Mouse (Mus musculus) embryonic facial prominence, embryonic 13.5 days (tissue): ENCODE measurements around the gene Pld3. TPM values are rescaled to one million over a fixed set of nuclear protein-coding genes. Genes with fewer than 3 reads are reported as not detected.

Experiments used
- ATAC-seq: fragments of 200-750 bp; cut with Nextera tagmentation; 2 replicates; pipeline ENCODE4 v1.8.0; 2017; ENCODE audit warnings: low read depth; ENCODE audit not compliant: insufficient number of reproducible peaks, insufficient read depth, low FRiP score, low TSS enrichment
- H3K27ac ChIP-seq: fragments of 300-500 bp; sonication (generic); 2 replicates; pipeline ENCODE4 v1.5.1; 2015; ENCODE audit warnings: moderate library complexity, mild to moderate bottlenecking, inconsistent platforms
- H3K27me3 ChIP-seq: fragments of 300-500 bp; sonication (generic); 2 replicates; pipeline ENCODE4 v1.6.1; 2015; ENCODE audit warnings: mild to moderate bottlenecking, inconsistent platforms
- H3K36me3 ChIP-seq: fragments of 300-500 bp; sonication (generic); 2 replicates; pipeline ENCODE4 v1.6.1; 2015; ENCODE audit warnings: mild to moderate bottlenecking, inconsistent platforms
- H3K4me1 ChIP-seq: fragments of 300-500 bp; sonication (generic); 2 replicates; pipeline ENCODE4 v1.6.1; 2015; ENCODE audit warnings: inconsistent platforms
- H3K4me2 ChIP-seq: fragments of 300-500 bp; sonication (generic); 2 replicates; pipeline ENCODE4 v1.6.1; 2015; ENCODE audit warnings: moderate library complexity, mild to moderate bottlenecking, inconsistent platforms
- H3K4me3 ChIP-seq: fragments of 300-500 bp; sonication (generic); 2 replicates; pipeline ENCODE4 v1.5.1; 2015; ENCODE audit warnings: mild to moderate bottlenecking, inconsistent platforms
- H3K9ac ChIP-seq: fragments of 300-500 bp; sonication (generic); 2 replicates; pipeline ENCODE4 v1.6.1; 2015; ENCODE audit warnings: mild to moderate bottlenecking, inconsistent platforms
- H3K9me3 ChIP-seq: fragments of 300-500 bp; sonication (generic); 2 replicates; pipeline ENCODE4 v1.6.1; 2016; ENCODE audit warnings: inconsistent platforms
- WGBS: fragments of 180-500 bp; shearing (Covaris S2); methylation state at CpG from one replicate; pipeline ENCODE4 v1.1.7; 2015; ENCODE audit warnings: mixed read lengths; 5-methylcytosine and 5-hydroxymethylcytosine counted together
- polyA plus RNA-seq: library from polyadenylated mRNA; unstranded; fragments of >200 nt; fragmentation: Nextera tagmentation; extraction: Ambion mirVana; gene quantifications from 2 replicates; pipeline ENCODE4 v1.2.1, GENCODE M21; 2015

Pld3 gene
- polyA plus RNA-seq, 1 experiment from 2014 or later: 76.5 TPM

GRCm38 (mm10) chr7:27491856-27492255 is 61.2 kb downstream of the Pld3 start:
- H3K9ac ChIP-seq: no peak overlapping the region
- ATAC-seq: no peak
- no peaks in the 10 kb centered on the region for H3K27me3 ChIP-seq
- no peak overlapping the region for H3K4me3 ChIP-seq
- peaks cover 34% of the 10 kb centered on the region for H3K4me1 ChIP-seq
- H3K27ac ChIP-seq: no peak overlapping the region
- no peaks in the 10 kb centered on the region for H3K9me3 ChIP-seq
- 71% methylated on average over 7 of the region's 7 CpGs for WGBS
- peaks cover 14% of the 10 kb centered on the region for H3K36me3 ChIP-seq
- no peak overlapping the region for H3K4me2 ChIP-seq

DNA sequence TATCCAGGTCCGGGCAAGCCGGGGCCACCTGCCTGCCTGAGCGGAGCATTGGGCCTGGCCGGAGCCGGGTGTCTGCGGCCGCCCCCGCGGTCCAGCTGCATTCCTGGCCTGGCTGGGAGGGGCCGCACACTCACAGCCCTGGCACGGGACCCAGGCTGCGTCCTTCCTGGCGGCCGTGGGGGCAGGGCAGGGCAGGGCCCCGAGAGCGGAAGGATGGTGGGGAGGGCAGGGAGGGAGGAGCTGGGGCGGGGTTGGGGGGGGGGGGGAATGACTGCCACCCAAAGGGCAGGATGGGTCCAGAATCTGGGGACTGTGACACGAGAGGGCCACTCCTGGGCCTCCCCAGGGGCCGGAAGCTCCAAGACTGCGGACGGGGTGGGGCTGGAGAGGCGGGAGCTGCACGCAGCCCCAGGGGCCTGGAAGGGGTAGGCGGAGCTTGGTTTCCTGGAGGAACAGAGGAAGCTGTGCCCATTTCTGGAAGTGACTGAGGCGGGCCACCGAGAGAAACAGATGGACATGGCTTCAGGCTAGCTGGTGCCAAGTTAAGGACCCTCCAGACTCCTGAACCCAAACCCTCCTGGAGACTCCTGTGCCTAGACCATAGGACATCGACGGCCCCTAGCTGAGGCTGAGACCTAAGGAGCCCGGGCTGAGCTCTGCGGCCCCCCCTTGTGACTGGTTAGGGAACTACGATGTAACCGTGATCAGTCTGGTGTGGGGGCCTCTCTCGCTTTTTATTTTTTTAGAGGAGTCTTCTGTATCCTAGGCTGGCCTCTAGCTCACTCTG is 62.3 kb downstream of the Pld3 start:
- Histone ChIP-seq H3K27me3 (no peaks in the 10 kb centered on the region), H3K36me3 (peaks cover 14% of the 10 kb centered on the region), H3K9ac (peak overlapping the region; percentile 72), H3K4me3 (peak overlapping the region; percentile 41), H3K4me1 (peaks cover 36% of the 10 kb centered on the region), H3K27ac (peak overlapping the region; percentile 89), H3K4me2 (peak overlapping the region; percentile 67), H3K9me3 (no peaks in the 10 kb centered on the region)
- peak; percentile 53 for ATAC-seq
- WGBS: 1% methylated on average over 32 of the region's 33 CpGs

- peak overlapping the region; percentile 89 for H3K27ac ChIP-seq
- ATAC-seq: no peak
- peaks cover 14% of the 10 kb centered on the region for H3K36me3 ChIP-seq
- H3K4me3 ChIP-seq: peak overlapping the region; percentile 41
- no peaks in the 10 kb centered on the region for H3K9me3 ChIP-seq
- WGBS: 12% methylated on average over 4 of the region's 4 CpGs
- H3K4me2 ChIP-seq: peak overlapping the region; percentile 67
- H3K4me1 ChIP-seq: peaks cover 39% of the 10 kb centered on the region
- H3K9ac ChIP-seq: peak overlapping the region; percentile 72
- no peaks in the 10 kb centered on the region for H3K27me3 ChIP-seq
Measured at GRCm38 (mm10) chr7:27490227-27490542, 62.8 kb downstream of the Pld3 start.

DNA sequence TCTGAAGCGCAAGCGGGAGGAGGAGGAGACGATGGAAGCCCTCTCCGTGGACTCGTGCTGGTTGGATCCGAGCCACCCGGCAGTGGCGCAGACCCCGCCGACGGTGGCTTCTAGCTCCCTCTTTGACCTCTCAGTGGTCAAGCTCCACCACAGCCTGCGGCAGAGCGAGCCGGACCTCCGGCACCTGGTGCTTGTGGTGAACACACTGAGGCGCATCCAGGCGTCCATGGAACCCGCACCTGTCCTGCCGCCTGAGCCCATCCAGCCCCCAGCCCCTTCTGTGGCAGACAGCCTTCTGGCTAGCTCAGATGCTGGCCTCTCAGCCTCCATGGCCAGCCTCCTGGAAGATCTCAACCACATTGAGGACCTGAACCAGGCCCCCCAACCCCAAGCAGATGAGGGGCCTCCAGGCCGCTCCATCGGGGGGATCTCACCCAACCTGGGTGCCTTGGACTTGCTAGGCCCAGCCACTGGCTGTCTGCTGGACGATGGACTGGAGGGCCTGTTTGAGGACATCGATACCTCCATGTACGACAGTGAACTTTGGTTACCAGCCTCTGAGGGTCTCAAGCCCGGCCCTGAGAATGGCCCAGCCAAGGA is 63.6 kb downstream of the Pld3 start:
- H3K9ac ChIP-seq: 0 out of 2 replicates have a peak overlapping the region, but pooled peaks have one; percentile 27
- peak overlapping the region; percentile 89 for H3K27ac ChIP-seq
- ATAC-seq: no peak
- 89% methylated on average over 25 of the region's 25 CpGs for WGBS
- 0 out of 2 replicates have a peak overlapping the region, but pooled peaks have one; percentile 67 for H3K4me2 ChIP-seq
- peaks cover 39% of the 10 kb centered on the region for H3K4me1 ChIP-seq
- H3K9me3 ChIP-seq: no peaks in the 10 kb centered on the region
- peaks cover 14% of the 10 kb centered on the region for H3K36me3 ChIP-seq
- no peak overlapping the region for H3K4me3 ChIP-seq
- H3K27me3 ChIP-seq: no peaks in the 10 kb centered on the region

GRCm38 (mm10) chr7:27487740-27488268 is 65.2 kb downstream of the Pld3 start:
- under 1% methylated on average over 13 of the region's 13 CpGs for WGBS
- Histone ChIP-seq H3K36me3 (peaks cover 14% of the 10 kb centered on the region), H3K9me3 (no peaks in the 10 kb centered on the region), H3K9ac (peak overlapping the region; percentile 85), H3K27me3 (no peaks in the 10 kb centered on the region), H3K4me1 (peaks cover 39% of the 10 kb centered on the region), H3K4me3 (peak overlapping the region; percentile 75), H3K4me2 (peak overlapping the region; percentile 65), H3K27ac (peak overlapping the region; percentile 99)
- ATAC-seq: no peak

- H3K27ac ChIP-seq: peak within 1 kb of the TSS; percentile 99
- ATAC-seq: peak; percentile 94
- under 1% methylated on average over 77 of the region's 80 CpGs for WGBS
- H3K9ac ChIP-seq: peak within 1 kb of the TSS; percentile 85
- no peaks in the 10 kb centered on the region for H3K27me3 ChIP-seq
- H3K9me3 ChIP-seq: no peaks in the 10 kb centered on the region
- peak within 1 kb of the TSS; percentile 65 for H3K4me2 ChIP-seq
- peak within 1 kb of the TSS; percentile 75 for H3K4me3 ChIP-seq
- peaks cover 44% of the 10 kb centered on the region for H3K4me1 ChIP-seq
- peaks cover 14% of the 10 kb centered on the region for H3K36me3 ChIP-seq
Measured at GRCm38 (mm10) chr7:27486770-27487697, 66.0 kb downstream of the Pld3 start, which contains the start of gene Sertad1. Sertad1 (plus strand) TSS chr7:27486910.

GRCm38 (mm10) chr7:27486102-27486769 is 66.8 kb downstream of the Pld3 start:
- H3K4me3 ChIP-seq: peak overlapping the region; percentile 75

GRCm38 (mm10) chr7:27483860-27484259 is 69.2 kb downstream of the Pld3 start:
- ATAC-seq: no peak
- Histone ChIP-seq H3K36me3 (peaks cover 3% of the 10 kb centered on the region), H3K9me3 (no peaks in the 10 kb centered on the region), H3K4me2 (no peak overlapping the region), H3K4me3 (no peak overlapping the region), H3K9ac (no peak overlapping the region), H3K27me3 (no peaks in the 10 kb centered on the region), H3K4me1 (peaks cover 37% of the 10 kb centered on the region), H3K27ac (no peak overlapping the region)
- 78% methylated on average over 4 of the region's 4 CpGs for WGBS

More at GRCm38 (mm10) chr7:27486102-27486769, 66.8 kb downstream of the Pld3 start:
- Histone ChIP-seq H3K9ac (peak overlapping the region; percentile 64), H3K36me3 (peaks cover 14% of the 10 kb centered on the region), H3K4me1 (peaks cover 51% of the 10 kb centered on the region), H3K9me3 (no peaks in the 10 kb centered on the region), H3K27ac (peak overlapping the region; percentile 99), H3K4me2 (peak overlapping the region; percentile 65), H3K27me3 (no peaks in the 10 kb centered on the region)
- no peak for ATAC-seq
- 3% methylated on average over 13 of the region's 13 CpGs for WGBS
